Mouse (Mus musculus): ENCODE data around the gene Mkln1.
A peak's percentile ranks its signal among the peaks of the same experiment; 100 is the strongest.
"Not testable (repeated sequence)": the region's sequence is repeated elsewhere in the genome, so short reads cannot be mapped to it uniquely, and the experiment has no call there.

Mkln1 gene

GRCm38 (mm10) chr6:31549361-31550051, 151.0 kb downstream of the Mkln1 start:
- DNase-seq (ENCODE audit: low spot score in 2 of 2) = peak in 1 of 2 experiments; percentile 50

DNA sequence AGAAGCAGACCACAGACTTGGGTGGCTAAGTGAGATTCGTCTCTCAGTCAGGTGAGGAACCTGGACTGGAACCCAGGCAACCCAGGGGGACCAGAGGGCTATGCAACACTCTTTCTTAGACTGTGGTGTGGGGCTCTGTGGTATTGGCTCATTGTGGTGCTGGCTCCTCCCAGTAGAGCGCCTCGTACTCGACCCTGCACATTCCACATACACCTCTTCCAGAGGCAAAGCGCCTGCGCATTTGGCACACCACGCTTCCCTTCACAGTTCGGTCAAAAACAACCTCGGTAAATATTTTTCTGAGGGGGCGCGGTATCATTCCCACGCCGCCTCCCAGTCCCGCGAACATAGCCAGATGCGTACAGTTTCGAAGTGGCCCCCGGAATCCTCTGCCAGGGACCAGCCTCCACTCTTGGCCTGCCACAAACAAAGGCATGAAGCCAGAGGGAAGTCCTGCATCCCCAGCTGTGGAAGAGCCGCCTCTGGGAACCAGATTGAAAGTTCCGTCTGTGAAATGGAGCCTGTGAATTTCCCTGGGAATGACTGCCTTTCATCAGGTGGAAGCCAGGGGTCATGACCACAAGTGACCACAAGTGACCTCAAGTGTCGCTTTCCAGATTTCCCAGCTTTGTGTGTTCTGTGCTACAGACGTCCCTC, 152.5 kb downstream of the Mkln1 start:
- no peak for DNase-seq (ENCODE audit: low spot score in 2 of 2)

- no peak for DNase-seq (ENCODE audit: low spot score in 2 of 2)
These were observed 158.0 kb downstream of the Mkln1 start for GRCm38 (mm10) chr6:31556460-31557100.

DNA sequence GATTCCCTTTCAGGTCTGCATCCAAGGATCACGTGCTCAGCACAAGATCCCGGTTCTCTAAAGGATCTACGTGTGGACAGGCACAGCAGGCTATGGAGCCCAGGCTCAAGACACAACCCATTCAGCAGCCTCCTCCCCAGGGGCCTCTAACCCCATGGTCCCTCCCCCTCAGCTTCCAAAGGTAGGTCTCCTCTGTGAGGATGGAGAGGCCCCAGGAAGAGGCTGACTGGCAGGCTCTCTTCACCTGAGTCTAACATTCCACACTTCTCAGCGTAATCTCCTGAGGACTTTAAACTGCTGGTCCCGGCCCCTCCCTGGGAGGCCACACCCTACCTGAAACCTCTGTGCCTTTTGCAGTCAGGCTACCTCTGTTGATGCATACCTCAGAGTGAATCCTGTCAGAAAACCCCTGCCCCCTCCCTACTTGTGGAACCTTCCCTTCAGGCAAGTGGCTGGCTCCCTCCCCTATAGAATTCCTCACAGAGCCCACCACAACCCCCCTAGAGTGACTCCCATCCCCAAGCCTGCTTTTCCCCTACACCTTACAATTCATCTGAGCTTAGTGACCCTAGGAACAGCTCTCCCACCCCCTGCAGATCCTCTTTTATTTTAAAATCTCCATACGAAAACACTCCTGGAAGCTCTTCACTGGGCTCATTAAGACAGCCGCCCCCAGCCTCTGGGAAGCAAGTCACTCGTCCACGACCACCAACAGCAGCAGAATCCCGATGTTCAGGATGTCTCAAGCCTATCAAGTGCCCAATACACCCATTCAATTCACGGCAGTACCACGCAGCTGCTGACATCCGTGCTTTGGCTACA, 161.8 kb downstream of the Mkln1 start:
- DNase-seq (ENCODE audit: low spot score in 2 of 2) = no peak

DNA sequence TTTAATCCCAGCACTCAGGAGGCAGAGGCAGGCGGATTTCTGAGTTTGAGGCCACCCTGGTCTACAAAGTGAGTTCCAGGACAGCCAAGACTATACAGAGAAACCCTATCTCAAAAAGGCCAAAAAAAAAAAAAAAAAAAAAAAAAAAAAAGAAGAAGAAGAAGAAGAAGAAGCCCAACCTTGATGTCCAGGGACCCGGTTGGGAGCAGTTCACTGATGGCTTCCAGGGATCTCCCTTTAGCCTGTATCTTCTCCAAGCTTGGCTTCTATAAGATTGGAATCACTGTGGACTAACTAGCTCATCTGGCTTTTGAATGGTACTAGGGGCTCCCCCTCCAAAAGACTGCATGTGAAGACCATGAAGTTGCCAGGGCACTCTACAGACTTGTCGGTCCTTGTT, 163.4 kb downstream of the Mkln1 start:
- not testable (repeated sequence) for DNase-seq (ENCODE audit: low spot score in 2 of 2)

DNA sequence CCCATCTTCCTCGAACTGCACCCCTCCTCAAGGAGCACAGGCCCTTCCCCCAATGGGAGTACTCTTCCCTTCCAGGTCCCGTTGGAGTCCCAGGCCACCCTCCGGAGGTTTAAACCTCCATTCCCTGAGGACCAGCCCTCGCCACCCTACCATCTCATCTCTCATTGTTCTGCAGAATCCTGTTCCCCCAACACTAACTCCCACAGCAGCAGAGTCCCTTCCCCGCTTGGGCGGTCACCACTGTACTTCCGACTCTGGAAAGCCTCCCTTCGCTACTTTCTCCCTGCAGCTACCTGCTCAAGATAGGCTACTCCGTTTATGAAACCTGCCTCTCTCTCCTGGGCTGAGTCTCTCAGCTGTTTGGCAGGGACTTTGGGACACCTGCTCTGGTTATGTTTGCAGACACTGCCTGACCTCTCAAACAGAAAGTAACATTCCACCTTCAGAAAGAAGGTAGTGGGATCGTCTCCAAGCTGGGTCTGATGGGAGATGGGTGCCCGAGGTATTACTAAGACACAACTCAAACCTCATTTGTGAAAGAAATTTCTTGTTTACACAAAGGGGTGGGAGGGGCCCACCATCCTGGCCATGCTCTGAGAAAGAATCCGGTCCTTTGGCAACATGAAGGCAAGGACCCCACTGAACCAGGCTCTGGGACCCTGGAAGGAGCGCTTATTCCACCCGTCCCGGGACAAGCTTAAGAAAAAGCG, 164.0 kb downstream of the Mkln1 start:
- DNase-seq (ENCODE audit: low spot score in 2 of 2) = no peak

GRCm38 (mm10) chr6:31563235-31564181, 165.0 kb downstream of the Mkln1 start, which contains the start of gene Podxl:
Gene Podxl (minus strand): TSS chr6:31563981.
- DNase-seq (ENCODE audit: low spot score in 2 of 2) = peak; percentile 57 to 77

DNA sequence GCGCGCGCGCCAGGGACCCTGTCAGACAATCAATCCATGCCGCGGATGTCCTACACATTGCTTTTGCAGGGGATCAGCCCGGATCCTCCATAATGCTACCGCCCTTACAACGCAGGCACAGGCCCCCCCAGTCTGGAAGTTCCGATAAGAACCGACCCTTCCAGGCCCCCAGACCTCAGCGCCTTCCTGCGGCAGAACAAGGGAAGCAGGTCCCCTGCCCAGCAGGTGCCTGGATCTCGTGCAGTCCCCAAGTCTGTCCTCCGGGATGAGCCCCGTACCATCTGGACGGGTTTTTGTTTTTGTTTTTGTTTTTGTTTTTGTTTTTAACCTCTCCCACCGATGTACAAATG, 165.6 kb downstream of the Mkln1 start:
- no peak for DNase-seq (ENCODE audit: low spot score in 2 of 2)

- no peak for DNase-seq (ENCODE audit: low spot score in 2 of 2)
These were observed 166.4 kb downstream of the Mkln1 start for GRCm38 (mm10) chr6:31564901-31565391.
